Mouse (Mus musculus): Measurements from ENCODE around the gene 1700028J19Rik. TPM values are rescaled to one million over a fixed set of nuclear protein-coding genes. Genes with fewer than 3 reads are reported as not detected.

Gene 1700028J19Rik
- polyA plus RNA-seq (2014; fragmentation: Nextera tagmentation; extraction: Ambion mirVana) = 0.99 and 1.3 TPM in 2 replicates

DNA sequence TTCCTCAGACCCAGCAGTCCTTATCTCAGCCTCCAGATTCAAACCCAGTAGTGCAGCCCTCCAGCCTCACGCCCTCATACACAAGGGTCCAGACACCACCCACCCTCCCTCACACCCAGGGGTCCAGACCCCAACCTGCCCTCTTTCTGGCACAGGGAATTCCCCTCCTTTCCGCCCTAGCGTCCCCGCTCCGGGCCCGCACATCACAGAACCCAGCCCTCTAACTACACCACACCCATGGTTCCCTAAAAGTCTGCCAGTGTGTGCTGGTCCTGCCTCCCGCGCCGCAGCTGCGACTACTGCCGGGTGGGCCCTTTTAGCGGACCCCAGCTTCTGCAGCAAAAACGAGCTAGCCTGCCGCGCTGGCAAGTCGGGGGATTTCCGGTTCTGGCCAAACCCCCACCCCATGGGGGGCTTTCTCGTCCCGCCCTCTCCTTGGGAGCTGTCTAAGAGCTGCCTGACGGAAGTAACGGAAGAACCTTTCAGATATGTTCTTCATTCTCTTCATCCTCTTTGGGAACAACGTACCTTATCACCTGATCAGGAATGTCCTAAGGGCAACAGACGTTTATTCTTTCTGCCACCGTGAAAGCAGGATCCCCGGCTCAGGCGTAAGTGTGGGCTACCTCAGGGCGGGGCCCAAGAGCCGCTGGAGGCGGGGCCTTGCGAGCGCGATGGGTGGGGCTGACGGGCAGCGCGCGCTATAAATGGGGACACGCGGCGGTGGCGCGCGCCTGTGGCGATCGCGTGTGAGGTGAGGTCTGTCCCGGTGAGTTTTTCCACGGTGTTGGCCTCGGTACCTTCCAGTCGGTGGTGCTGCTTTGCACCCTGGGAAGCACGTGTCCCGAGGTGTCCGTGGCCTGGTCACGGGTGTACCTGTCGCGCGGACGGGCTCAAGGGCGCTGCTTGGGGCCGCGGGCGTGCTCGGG is at the start of gene 1700028J19Rik, which contains the start of gene 2410002F23Rik:
1700028J19Rik (minus strand) TSS at position 641 of the 929 bp plus-strand sequence.
2410002F23Rik (plus strand) TSS at position 668 of the 929 bp plus-strand sequence.
- Histone ChIP-seq H3K9ac (ENCODE audit: low read length) (peak within 1 kb of the TSS; percentile 93), H3K27ac (ENCODE audit: low read depth, low read length) (peak within 1 kb of the TSS; percentile 80), H3K4me3 (ENCODE audit: low read depth, low read length) (peak within 1 kb of the TSS; percentile 94), H3K36me3 (ENCODE audit: control insufficient read depth, insufficient read depth, low read length) (peaks cover 3% of the 10 kb centered on the region; the same call in 1 of the 2 replicates), H3K4me2 (ENCODE audit: low read depth, low read length, severe bottlenecking) (peak within 1 kb of the TSS; percentile 68), H3K9me3 (ENCODE audit: control insufficient read depth, low read length) (no peaks in the 10 kb centered on the region), H3K27me3 (ENCODE audit: control insufficient read depth, insufficient read depth, low read length) (no peaks in the 10 kb centered on the region), H3K4me1 (replicated peaks; ENCODE audit: control insufficient read depth, insufficient read depth, low read length) (peaks cover 4% of the 10 kb centered on the region; the same call in 1 of the 2 replicates)
- DNase-seq (ENCODE audit: low spot score) (peak; percentile 96), ATAC-seq (replicated peaks; ENCODE audit: low FRiP score) (peak; percentile 84)
- under 1% methylated on average over 62 of the region's 62 CpGs for WGBS

DNA sequence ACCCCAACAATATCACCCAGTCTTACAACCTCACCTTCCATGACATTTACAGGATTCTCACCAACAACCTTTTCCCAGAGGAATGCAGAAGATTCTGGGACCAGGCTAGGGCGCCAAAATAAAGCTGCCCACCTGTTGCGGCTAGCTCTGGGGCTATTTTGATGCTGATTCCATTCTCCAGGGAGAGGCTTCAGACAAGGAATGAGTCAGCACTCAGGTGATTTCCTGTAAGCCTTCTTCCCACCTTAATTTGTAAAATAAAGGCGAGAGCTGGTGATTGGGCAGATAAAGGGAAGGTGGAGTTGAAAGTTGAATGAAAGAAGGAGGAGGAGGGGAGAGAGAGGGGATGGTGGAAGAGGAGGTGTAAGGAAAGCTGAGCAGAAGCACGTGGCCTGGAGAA is 44.9 kb upstream of the 1700028J19Rik start:
- H3K27me3 ChIP-seq (ENCODE audit: control insufficient read depth, insufficient read depth, low read length) = no peaks in the 10 kb centered on the region
- H3K9me3 ChIP-seq (ENCODE audit: control insufficient read depth, low read length) = no peaks in the 10 kb centered on the region
- H3K9ac ChIP-seq (ENCODE audit: low read length) = no peak overlapping the region
- no peak overlapping the region for H3K4me3 ChIP-seq (ENCODE audit: low read depth, low read length)
- H3K27ac ChIP-seq (ENCODE audit: low read depth, low read length) = no peak overlapping the region
- no peak overlapping the region for H3K4me2 ChIP-seq (ENCODE audit: low read depth, low read length, severe bottlenecking)
- 56% methylated on average over 4 of the region's 4 CpGs for WGBS
- ATAC-seq (replicated peaks; ENCODE audit: low FRiP score) (no peak), DNase-seq (ENCODE audit: low spot score) (no peak)
- H3K4me1 ChIP-seq (replicated peaks; ENCODE audit: control insufficient read depth, insufficient read depth, low read length) = no peaks in the 10 kb centered on the region
- H3K36me3 ChIP-seq (ENCODE audit: control insufficient read depth, insufficient read depth, low read length) = no peaks in the 10 kb centered on the region

DNA sequence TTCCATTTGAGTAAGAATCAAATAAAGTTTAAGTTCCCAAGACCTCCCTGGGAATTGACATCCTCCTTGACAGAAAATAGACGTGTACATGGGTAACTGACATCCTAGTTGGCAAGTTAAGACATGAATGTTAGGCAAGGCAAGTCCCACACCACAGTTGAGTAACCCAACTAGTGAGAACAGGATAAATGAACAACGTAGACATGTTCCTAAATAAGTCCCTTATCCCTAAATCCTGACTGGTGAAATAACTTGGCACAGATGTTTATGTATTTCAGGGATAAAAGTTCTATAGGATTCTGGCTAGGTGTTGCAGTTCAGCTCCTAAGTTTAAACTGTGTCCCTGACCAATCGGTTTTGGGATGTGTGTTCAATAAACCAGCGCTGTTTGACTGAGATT is 44.5 kb upstream of the 1700028J19Rik start:
- ATAC-seq (replicated peaks; ENCODE audit: low FRiP score) (no peak), DNase-seq (ENCODE audit: low spot score) (no peak)
- 81% methylated on average over 4 of the region's 4 CpGs for WGBS
- H3K27me3 ChIP-seq (ENCODE audit: control insufficient read depth, insufficient read depth, low read length) = no peaks in the 10 kb centered on the region
- H3K9me3 ChIP-seq (ENCODE audit: control insufficient read depth, low read length) = no peaks in the 10 kb centered on the region
- H3K36me3 ChIP-seq (ENCODE audit: control insufficient read depth, insufficient read depth, low read length) = no peaks in the 10 kb centered on the region
- no peak overlapping the region for H3K4me2 ChIP-seq (ENCODE audit: low read depth, low read length, severe bottlenecking)
- H3K27ac ChIP-seq (ENCODE audit: low read depth, low read length) = no peak overlapping the region
- H3K4me3 ChIP-seq (ENCODE audit: low read depth, low read length) = no peak overlapping the region
- H3K9ac ChIP-seq (ENCODE audit: low read length) = no peak overlapping the region
- H3K4me1 ChIP-seq (replicated peaks; ENCODE audit: control insufficient read depth, insufficient read depth, low read length) = no peaks in the 10 kb centered on the region

DNA sequence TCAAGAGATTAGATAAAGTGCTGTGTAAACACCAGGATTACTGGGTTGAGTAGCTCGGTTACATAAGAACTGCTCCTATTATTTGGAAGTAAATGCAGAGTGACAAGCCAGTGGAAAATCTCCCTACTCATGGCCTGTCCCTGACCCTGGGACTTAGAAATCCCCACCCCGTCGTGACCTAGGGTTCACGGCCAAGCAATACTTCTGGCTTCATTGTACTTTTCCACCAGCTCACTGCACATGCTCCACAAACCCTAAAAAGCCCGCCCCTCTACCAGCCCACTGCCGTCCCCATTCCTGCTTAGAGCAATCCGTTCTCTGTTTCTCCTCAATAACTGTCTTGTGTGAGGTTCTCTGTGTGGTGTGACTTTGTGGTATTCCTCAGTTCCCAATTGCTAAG is 41.3 kb upstream of the 1700028J19Rik start:
- DNase-seq (ENCODE audit: low spot score) (no peak), ATAC-seq (replicated peaks; ENCODE audit: low FRiP score) (no peak)
- WGBS = 76% methylated on average over 7 of the region's 7 CpGs

DNA sequence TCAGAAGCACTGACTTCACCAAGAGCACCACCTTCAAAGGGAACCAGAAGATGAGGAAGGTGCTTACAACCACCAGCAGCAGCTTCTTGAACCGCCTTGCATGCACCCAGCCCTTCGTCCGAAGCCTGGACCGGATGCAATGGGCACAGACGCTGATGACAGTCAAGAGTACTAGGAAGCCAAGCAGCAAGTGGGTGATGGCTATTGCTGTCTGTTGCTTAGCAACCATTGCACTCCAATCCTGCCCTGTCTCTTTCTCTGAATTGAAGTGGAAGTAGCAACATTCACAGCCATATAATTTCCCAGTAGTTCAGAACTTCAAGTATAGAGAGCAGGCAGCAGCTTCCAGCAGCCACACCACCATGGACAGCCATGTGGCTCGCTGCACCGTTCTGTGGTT is 35.1 kb upstream of the 1700028J19Rik start:
- H3K9me3 ChIP-seq (ENCODE audit: control insufficient read depth, low read length) = no peaks in the 10 kb centered on the region
- H3K4me2 ChIP-seq (ENCODE audit: low read depth, low read length, severe bottlenecking) = no peak overlapping the region
- no peaks in the 10 kb centered on the region for H3K27me3 ChIP-seq (ENCODE audit: control insufficient read depth, insufficient read depth, low read length)
- no peak overlapping the region for H3K9ac ChIP-seq (ENCODE audit: low read length)
- DNase-seq (ENCODE audit: low spot score) (no peak), ATAC-seq (replicated peaks; ENCODE audit: low FRiP score) (no peak)
- no peaks in the 10 kb centered on the region for H3K4me1 ChIP-seq (replicated peaks; ENCODE audit: control insufficient read depth, insufficient read depth, low read length)
- 81% methylated on average over 7 of the region's 7 CpGs for WGBS
- no peak overlapping the region for H3K27ac ChIP-seq (ENCODE audit: low read depth, low read length)
- H3K36me3 ChIP-seq (ENCODE audit: control insufficient read depth, insufficient read depth, low read length) = no peaks in the 10 kb centered on the region
- no peak overlapping the region for H3K4me3 ChIP-seq (ENCODE audit: low read depth, low read length)

More for the DNA sequence above, 41.3 kb upstream of the 1700028J19Rik start:
- Histone ChIP-seq H3K27ac (ENCODE audit: low read depth, low read length) (no peak overlapping the region), H3K4me3 (ENCODE audit: low read depth, low read length) (no peak overlapping the region), H3K4me2 (ENCODE audit: low read depth, low read length, severe bottlenecking) (no peak overlapping the region), H3K9ac (ENCODE audit: low read length) (no peak overlapping the region), H3K27me3 (ENCODE audit: control insufficient read depth, insufficient read depth, low read length) (no peaks in the 10 kb centered on the region), H3K9me3 (ENCODE audit: control insufficient read depth, low read length) (no peaks in the 10 kb centered on the region), H3K36me3 (ENCODE audit: control insufficient read depth, insufficient read depth, low read length) (no peaks in the 10 kb centered on the region), H3K4me1 (replicated peaks; ENCODE audit: control insufficient read depth, insufficient read depth, low read length) (no peaks in the 10 kb centered on the region)

DNA sequence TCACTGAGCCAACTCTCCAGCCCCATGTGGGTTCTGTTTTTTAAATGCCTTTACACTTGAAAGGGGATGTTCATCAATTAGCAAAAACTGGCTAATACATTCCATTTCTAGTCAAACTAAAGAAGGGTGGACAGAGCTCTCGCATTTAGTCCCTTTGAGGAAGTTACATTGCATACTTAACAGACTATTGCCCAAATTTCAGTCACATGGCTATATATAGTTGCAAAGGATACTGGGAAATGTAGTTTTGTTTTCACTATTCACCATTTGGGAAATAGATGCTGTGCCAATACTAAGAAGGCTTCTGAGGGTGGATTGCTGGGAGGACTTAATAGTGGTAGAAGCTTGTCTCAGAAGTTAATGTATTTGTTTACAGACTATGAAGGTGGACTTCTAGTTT is 34.5 kb upstream of the 1700028J19Rik start:
- H3K27me3 ChIP-seq (ENCODE audit: control insufficient read depth, insufficient read depth, low read length) = no peaks in the 10 kb centered on the region
- no peaks in the 10 kb centered on the region for H3K36me3 ChIP-seq (ENCODE audit: control insufficient read depth, insufficient read depth, low read length)
- H3K4me3 ChIP-seq (ENCODE audit: low read depth, low read length) = no peak overlapping the region
- no peaks in the 10 kb centered on the region for H3K9me3 ChIP-seq (ENCODE audit: control insufficient read depth, low read length)
- DNase-seq (ENCODE audit: low spot score) (no peak), ATAC-seq (replicated peaks; ENCODE audit: low FRiP score) (no peak)
- H3K4me1 ChIP-seq (replicated peaks; ENCODE audit: control insufficient read depth, insufficient read depth, low read length) = no peaks in the 10 kb centered on the region
- no peak overlapping the region for H3K27ac ChIP-seq (ENCODE audit: low read depth, low read length)
- WGBS = 78% methylated on average over 1 of the region's 1 CpGs
- H3K4me2 ChIP-seq (ENCODE audit: low read depth, low read length, severe bottlenecking) = no peak overlapping the region
- no peak overlapping the region for H3K9ac ChIP-seq (ENCODE audit: low read length)

DNA sequence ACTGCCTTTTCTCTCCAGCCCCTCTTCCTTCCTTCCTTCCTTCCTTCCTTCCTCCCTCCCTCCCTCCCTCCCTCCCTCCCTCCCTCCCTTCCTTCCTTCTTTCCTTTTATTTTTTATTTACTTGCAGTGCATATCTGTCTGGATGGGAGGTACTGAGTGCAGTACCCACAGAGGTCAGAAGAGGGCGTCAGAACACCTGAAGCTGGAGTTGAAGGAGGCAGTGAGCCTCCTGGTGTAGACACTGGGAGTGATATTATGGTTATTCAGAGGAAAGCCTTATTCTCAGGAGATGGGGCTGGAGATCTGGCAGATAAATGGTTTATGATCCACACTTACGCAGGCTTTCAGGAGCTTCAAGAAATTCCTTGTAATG is 30.7 kb upstream of the 1700028J19Rik start:
- H3K36me3 ChIP-seq (ENCODE audit: control insufficient read depth, insufficient read depth, low read length) = no peaks in the 10 kb centered on the region
- no peak for ATAC-seq (replicated peaks; ENCODE audit: low FRiP score)

DNA sequence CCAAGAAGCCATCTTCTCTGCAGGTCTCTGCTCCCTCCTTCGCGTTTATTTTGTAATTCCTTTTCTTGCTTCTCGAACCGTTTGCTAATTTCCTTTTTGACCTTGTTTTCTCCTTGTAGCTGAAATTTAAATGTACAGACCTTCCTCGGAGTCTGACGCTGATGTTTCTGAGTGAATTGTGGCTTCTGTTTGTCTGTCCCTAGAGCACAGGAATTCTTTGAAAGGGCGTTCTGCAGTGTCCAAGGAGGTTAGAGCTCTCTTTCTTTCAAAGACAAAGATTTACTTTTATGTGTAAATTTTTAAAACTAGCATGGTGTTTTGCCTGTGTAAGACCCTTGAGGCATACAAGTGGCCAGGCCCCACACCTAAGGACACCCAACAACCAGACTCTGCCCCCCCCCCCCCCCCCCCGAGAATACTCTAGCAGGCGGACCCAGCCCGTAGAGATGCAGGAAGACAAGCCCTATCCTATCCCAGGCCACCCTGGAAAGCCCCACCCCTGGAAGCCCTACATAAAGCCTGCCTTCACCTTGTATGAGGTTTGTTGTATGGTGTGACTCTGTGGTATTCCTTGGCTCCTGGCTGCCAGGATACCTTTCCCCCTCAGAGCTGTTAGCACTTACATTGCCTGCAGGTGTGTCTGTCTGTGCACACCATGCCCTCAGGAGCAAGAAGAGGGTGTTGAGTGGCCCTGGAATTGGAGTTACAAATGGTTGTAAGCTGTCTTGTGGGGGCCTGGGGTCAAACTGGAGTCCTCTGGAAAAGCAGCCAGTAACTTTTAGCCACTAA is 30.2 kb upstream of the 1700028J19Rik start:
- H3K27me3 ChIP-seq (ENCODE audit: control insufficient read depth, insufficient read depth, low read length) = no peaks in the 10 kb centered on the region; the same call in 1 of the 2 replicates
- WGBS = 65% methylated on average over 10 of the region's 10 CpGs
- no peak overlapping the region for H3K9ac ChIP-seq (ENCODE audit: low read length)
- no peak overlapping the region for H3K4me3 ChIP-seq (ENCODE audit: low read depth, low read length)
- no peak overlapping the region for H3K27ac ChIP-seq (ENCODE audit: low read depth, low read length)
- H3K4me2 ChIP-seq (ENCODE audit: low read depth, low read length, severe bottlenecking) = no peak overlapping the region
- no peaks in the 10 kb centered on the region for H3K9me3 ChIP-seq (ENCODE audit: control insufficient read depth, low read length)
- no peaks in the 10 kb centered on the region for H3K36me3 ChIP-seq (ENCODE audit: control insufficient read depth, insufficient read depth, low read length)
- DNase-seq (ENCODE audit: low spot score) (no peak), ATAC-seq (replicated peaks; ENCODE audit: low FRiP score) (no peak)
- H3K4me1 ChIP-seq (replicated peaks; ENCODE audit: control insufficient read depth, insufficient read depth, low read length) = no peaks in the 10 kb centered on the region

More for the DNA sequence above, 30.7 kb upstream of the 1700028J19Rik start:
- Histone ChIP-seq H3K27me3 (ENCODE audit: control insufficient read depth, insufficient read depth, low read length) (no peaks in the 10 kb centered on the region; the same call in 1 of the 2 replicates), H3K4me1 (replicated peaks; ENCODE audit: control insufficient read depth, insufficient read depth, low read length) (no peaks in the 10 kb centered on the region), H3K9ac (ENCODE audit: low read length) (no peak overlapping the region), H3K27ac (ENCODE audit: low read depth, low read length) (no peak overlapping the region), H3K4me2 (ENCODE audit: low read depth, low read length, severe bottlenecking) (no peak overlapping the region), H3K4me3 (ENCODE audit: low read depth, low read length) (no peak overlapping the region), H3K9me3 (ENCODE audit: control insufficient read depth, low read length) (no peaks in the 10 kb centered on the region)
- no peak for DNase-seq (ENCODE audit: low spot score)
- WGBS = 46% methylated on average over 2 of the region's 2 CpGs
